Mouse (Mus musculus) hindbrain, postnatal 0 days (tissue): ENCODE data around the gene Fam171a2. TPM values are rescaled to one million over a fixed set of nuclear protein-coding genes. Genes with fewer than 3 reads are reported as not detected.
A peak's percentile ranks its signal among the peaks of the same experiment; 100 is the strongest.

Source experiments
- ATAC-seq: fragments of 200-750 bp; cut with Nextera tagmentation; 2 replicates; pipeline ENCODE4 v1.8.0; 2017; ENCODE audit warnings: mild to moderate bottlenecking, moderate TSS enrichment, moderate library complexity
- DNase-seq: peaks from one replicate; pipeline ENCODE4 v3.0.0-alpha.2; 2015; ENCODE audit warnings: low spot score
- H3K27ac ChIP-seq: fragments of 300-500 bp; sonication (generic); 2 replicates; pipeline ENCODE4 v1.5.1; 2014; ENCODE audit warnings: mild to moderate bottlenecking
- H3K27me3 ChIP-seq: fragments of 300-500 bp; sonication (generic); 2 replicates; pipeline ENCODE4 v1.6.1; 2014; ENCODE audit warnings: low read length, mixed read lengths; ENCODE audit not compliant: insufficient read depth
- H3K36me3 ChIP-seq: fragments of 300-500 bp; sonication (generic); 2 replicates; pipeline ENCODE4 v1.6.1; 2014; ENCODE audit warnings: low read length, mixed read lengths; ENCODE audit not compliant: insufficient read depth
- H3K4me1 ChIP-seq: fragments of 300-500 bp; sonication (generic); 2 replicates; pipeline ENCODE4 v1.6.1; 2014; ENCODE audit warnings: antibody characterized with exemption, low read length, mixed read lengths; ENCODE audit not compliant: insufficient read depth
- H3K4me2 ChIP-seq: fragments of 300-500 bp; sonication (generic); 2 replicates; pipeline ENCODE4 v1.6.1; 2014; ENCODE audit warnings: low read depth, mild to moderate bottlenecking, low read length, moderate library complexity, mixed read lengths
- H3K4me3 ChIP-seq: fragments of 300-500 bp; sonication (generic); 2 replicates; pipeline ENCODE4 v1.5.1; 2014; ENCODE audit warnings: low read length
- H3K9ac ChIP-seq: fragments of 300-500 bp; sonication (generic); replicated peaks from 2 replicates; pipeline ENCODE4 v1.6.1; 2014; ENCODE audit warnings: mild to moderate bottlenecking, low read length, moderate library complexity, mixed read lengths
- H3K9me3 ChIP-seq: fragments of 300-500 bp; sonication (generic); 2 replicates; pipeline ENCODE4 v1.6.1; 2016; ENCODE audit warnings: low read length, mixed read lengths
- CTCF ChIP-seq: IDR thresholded peaks from 2 replicates; pipeline ENCODE4 v1.5.1; 2016; ENCODE audit warnings: antibody characterized with exemption, control low read depth, low read depth
- WGBS: fragments of 180-500 bp; shearing (Covaris S2); extraction: QIAGEN DNeasy Blood & Tissue Kit; methylation state at CpG from one replicate; pipeline ENCODE4 v1.1.7; 2014; 5-methylcytosine and 5-hydroxymethylcytosine counted together
- polyA plus RNA-seq: library from polyadenylated mRNA; unstranded; fragments of >200 nt; fragmentation: Nextera tagmentation; extraction: Ambion mirVana; gene quantifications from 2 replicates; pipeline ENCODE4 v1.2.1, GENCODE M21; 2015
- total RNA-seq: library from RNA; depleted of rRNA; stranded (reverse); fragments of >200 nt; gene quantifications from 2 replicates; pipeline ENCODE4 v1.2.3, GENCODE M21; 2014

Fam171a2 gene
- total and polyA plus RNA-seq, 2 experiments from 2014 or later, result 20.6 to 546 TPM

GRCm38 (mm10) chr11:102406900-102407833 is 40.3 kb downstream of the Fam171a2 start:
- under 1% methylated on average over 58 of the region's 85 CpGs for WGBS
- peak; percentile 81 for ATAC-seq
- peak overlapping the region; percentile 73 for H3K4me2 ChIP-seq

DNA sequence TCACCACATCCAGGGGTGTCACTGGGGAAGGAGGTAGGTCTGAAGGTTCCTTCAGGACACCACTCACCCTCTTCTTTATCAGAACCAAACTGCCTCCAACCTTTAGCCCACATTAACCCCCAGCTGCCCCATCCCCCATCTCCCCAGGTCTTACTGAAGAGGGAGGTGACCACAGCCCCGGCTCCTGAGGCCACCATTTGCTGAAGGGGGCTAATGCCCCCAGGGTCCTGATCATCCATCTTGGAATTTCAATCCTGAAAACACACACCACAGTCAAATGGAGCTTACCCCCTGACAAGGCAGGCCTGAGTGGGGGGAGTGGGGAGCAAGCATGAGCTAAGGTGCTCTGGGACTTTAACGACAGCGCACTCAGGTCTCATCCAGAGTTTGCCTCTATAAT is 41.1 kb downstream of the Fam171a2 start:
- TF ChIP-seq CTCF, result no peak
- H3K27me3 ChIP-seq, result no peaks in the 10 kb centered on the region
- ATAC-seq (no peak), DNase-seq (no peak)
- peak overlapping the region; percentile 71 for H3K4me3 ChIP-seq
- H3K36me3 ChIP-seq, result peaks cover 28% of the 10 kb centered on the region
- peak overlapping the region; percentile 73 for H3K4me2 ChIP-seq
- H3K9ac ChIP-seq, result peak overlapping the region; percentile 69
- 10% methylated on average over 3 of the region's 3 CpGs for WGBS
- H3K27ac ChIP-seq, result peak overlapping the region; percentile 88
- H3K9me3 ChIP-seq, result no peaks in the 10 kb centered on the region
- H3K4me1 ChIP-seq, result peaks cover 17% of the 10 kb centered on the region

More at GRCm38 (mm10) chr11:102406900-102407833, 40.3 kb downstream of the Fam171a2 start:
- H3K4me3 ChIP-seq, result peak overlapping the region; percentile 71
- peak overlapping the region; percentile 69 for H3K9ac ChIP-seq
- peak overlapping the region; percentile 88 for H3K27ac ChIP-seq
- no peaks in the 10 kb centered on the region for H3K9me3 ChIP-seq
- H3K27me3 ChIP-seq, result no peaks in the 10 kb centered on the region
- H3K4me1 ChIP-seq, result peaks cover 17% of the 10 kb centered on the region
- no peak for TF ChIP-seq CTCF
- peak; percentile 96 for DNase-seq
- peaks cover 25% of the 10 kb centered on the region for H3K36me3 ChIP-seq

DNA sequence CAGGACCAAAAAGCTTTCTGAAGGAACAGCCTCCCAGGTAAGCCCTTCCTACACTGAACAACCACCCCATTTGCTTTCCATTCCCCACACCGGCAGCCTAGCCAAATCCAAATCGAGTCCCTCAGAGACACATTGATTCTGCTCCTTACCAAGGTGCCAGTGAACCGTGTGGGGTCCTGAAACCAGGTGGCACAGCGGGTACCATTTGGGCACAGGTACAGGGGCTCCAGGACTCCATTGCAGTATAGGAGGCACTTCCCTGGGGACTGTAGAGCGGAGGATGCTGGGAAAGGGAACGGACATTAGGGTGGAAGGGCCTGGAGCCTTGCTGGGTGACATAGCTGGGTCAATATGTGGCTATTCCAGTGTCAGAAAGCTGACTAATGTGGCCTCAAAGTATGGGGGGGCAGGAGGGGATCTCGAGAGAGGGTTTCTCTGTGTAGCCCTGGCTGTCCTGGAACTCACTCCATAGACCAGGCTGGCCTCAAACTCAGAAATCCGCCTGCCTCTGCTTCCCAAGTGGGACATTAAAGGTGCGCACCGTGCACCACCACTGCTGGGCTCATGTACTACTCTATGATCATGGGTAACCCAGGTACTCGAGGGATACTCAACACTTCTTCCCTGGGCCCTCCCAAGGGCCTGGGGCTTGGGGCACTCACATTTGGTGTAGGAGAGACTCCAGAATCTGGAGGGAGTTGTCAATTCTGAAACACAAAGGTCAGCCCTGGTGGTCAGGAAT is 41.8 kb downstream of the Fam171a2 start:
- H3K4me1 ChIP-seq, result peaks cover 17% of the 10 kb centered on the region
- DNase-seq, result no peak
- no peak for ATAC-seq
- peak overlapping the region; percentile 73 for H3K4me2 ChIP-seq
- H3K4me3 ChIP-seq, result no peak overlapping the region
- TF ChIP-seq CTCF, result no peak
- whole genome bisulfite sequencing, result 89% methylated on average over 11 of the region's 11 CpGs
- H3K9ac ChIP-seq, result peak overlapping the region; percentile 69; the same call in 1 of the 2 replicates
- no peaks in the 10 kb centered on the region for H3K9me3 ChIP-seq
- peaks cover 33% of the 10 kb centered on the region for H3K36me3 ChIP-seq
- no peak overlapping the region for H3K27ac ChIP-seq
- H3K27me3 ChIP-seq, result no peaks in the 10 kb centered on the region

DNA sequence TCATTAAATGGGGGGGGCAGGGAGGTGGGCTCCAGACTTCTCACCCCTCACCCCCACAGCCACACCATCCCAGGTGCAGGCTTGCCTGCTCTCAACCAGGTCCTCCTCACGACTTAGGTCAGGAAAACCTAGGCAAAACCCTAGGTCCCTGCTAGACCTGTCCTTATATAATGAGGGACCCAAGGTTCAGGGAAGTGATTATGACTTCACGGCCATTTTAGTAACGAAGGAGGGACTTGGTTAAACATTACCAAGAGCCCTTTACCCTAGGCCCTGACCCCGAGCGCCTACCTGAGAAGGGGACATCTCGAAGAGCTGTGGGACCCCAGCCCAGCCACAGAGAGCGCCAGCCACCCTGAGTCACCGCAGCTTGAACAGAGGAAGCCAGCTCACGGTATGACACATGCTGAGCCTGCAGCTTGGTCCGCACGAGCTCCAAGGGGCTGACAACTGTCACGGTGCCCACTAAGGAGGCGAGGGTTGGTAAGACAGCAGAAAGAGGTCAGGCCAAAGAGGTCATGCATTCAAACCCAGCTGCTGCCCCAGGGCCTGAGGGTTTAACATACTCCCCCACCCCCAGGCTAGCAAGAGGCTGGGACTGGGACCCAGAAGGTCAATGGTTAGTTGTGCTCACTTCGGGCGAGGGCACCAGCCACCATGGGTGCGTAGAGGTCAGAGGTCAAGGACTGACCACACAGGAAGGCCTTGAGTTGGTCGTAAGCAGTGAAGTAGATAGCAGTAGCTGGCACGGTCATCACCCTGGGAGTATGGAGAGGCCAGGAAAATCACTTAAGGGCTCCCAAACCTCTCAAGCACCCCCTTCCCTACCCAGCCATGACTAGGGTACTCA is 43.1 kb downstream of the Fam171a2 start:
- 76% methylated on average over 18 of the region's 18 CpGs for WGBS
- no peak overlapping the region for H3K4me2 ChIP-seq

GRCm38 (mm10) chr11:102403657-102404056 is 43.8 kb downstream of the Fam171a2 start:
- Histone ChIP-seq H3K4me3 (no peak overlapping the region), H3K27ac (no peak overlapping the region), H3K9me3 (no peaks in the 10 kb centered on the region), H3K4me1 (peaks cover 17% of the 10 kb centered on the region), H3K36me3 (peaks cover 48% of the 10 kb centered on the region), H3K27me3 (no peaks in the 10 kb centered on the region), H3K4me2 (no peak overlapping the region), H3K9ac (no peak overlapping the region)
- ATAC-seq (no peak), DNase-seq (no peak)
- TF ChIP-seq CTCF, result no peak
- WGBS, result 92% methylated on average over 11 of the region's 11 CpGs

More for the DNA sequence above, 43.1 kb downstream of the Fam171a2 start:
- no peak overlapping the region for H3K4me3 ChIP-seq
- peaks cover 17% of the 10 kb centered on the region for H3K4me1 ChIP-seq
- no peak for ATAC-seq
- peaks cover 46% of the 10 kb centered on the region for H3K36me3 ChIP-seq
- H3K27me3 ChIP-seq, result no peaks in the 10 kb centered on the region
- H3K27ac ChIP-seq, result no peak overlapping the region
- no peak for DNase-seq
- H3K9ac ChIP-seq, result no peak overlapping the region
- TF ChIP-seq CTCF, result no peak
- no peaks in the 10 kb centered on the region for H3K9me3 ChIP-seq

GRCm38 (mm10) chr11:102401898-102402500 is 45.5 kb downstream of the Fam171a2 start:
- no peak overlapping the region for H3K9ac ChIP-seq
- H3K27ac ChIP-seq, result no peak overlapping the region
- H3K4me1 ChIP-seq, result peaks cover 12% of the 10 kb centered on the region; the same call in 1 of the 2 replicates
- TF ChIP-seq CTCF, result no peak
- H3K4me2 ChIP-seq, result no peak overlapping the region
- WGBS, result 42% methylated on average over 12 of the region's 12 CpGs
- no peak for ATAC-seq
- H3K27me3 ChIP-seq, result no peaks in the 10 kb centered on the region
- peaks cover 48% of the 10 kb centered on the region for H3K36me3 ChIP-seq
- no peaks in the 10 kb centered on the region for H3K9me3 ChIP-seq
- DNase-seq, result no peak
- H3K4me3 ChIP-seq, result no peak overlapping the region
